Mouse (Mus musculus): ENCODE results near the gene Adam10. TPM values are rescaled to one million over a fixed set of nuclear protein-coding genes. Genes with fewer than 3 reads are reported as not detected.
A peak's percentile ranks its signal among the peaks of the same experiment; 100 is the strongest.

The Adam10 gene
- polyA plus RNA-seq, 1 experiment from 2014 or later, result 64.7 TPM

DNA sequence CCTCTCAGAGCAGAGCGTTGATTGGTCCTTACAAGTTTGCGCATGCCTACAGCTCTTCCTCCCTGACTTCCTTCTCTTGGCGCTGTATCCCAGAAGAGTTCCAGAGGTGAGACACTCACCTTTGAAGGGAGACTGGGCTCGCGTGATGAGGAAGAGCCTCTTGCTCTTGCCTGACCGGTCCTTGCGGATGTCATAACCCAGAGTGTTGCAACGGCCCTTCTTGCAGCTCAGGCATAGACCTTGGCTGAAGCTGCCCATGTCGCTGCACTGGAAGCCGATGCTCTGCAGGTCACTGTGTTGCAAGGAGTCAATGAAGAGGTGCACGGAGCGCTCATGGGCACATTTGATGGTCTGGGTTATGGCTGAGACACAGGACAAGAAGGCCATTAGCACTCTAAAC is 133.8 kb downstream of the Adam10 start:
- Histone ChIP-seq H3K4me2 (ENCODE audit: low read depth) (no peak overlapping the region), H3K27me3 (ENCODE audit: control insufficient read depth, insufficient read depth, low read length) (no peaks in the 10 kb centered on the region), H3K4me3 (ENCODE audit: low read depth, low read length) (no peak overlapping the region), H3K9me3 (ENCODE audit: control insufficient read depth, low read length) (no peaks in the 10 kb centered on the region), H3K4me1 (ENCODE audit: control insufficient read depth, insufficient read depth, low read length) (0 out of 2 replicates have a peak, but pooled peaks cover 2% of the 10 kb centered on the region), H3K9ac (ENCODE audit: low read length) (no peak overlapping the region), H3K27ac (ENCODE audit: low read depth, low read length) (no peak overlapping the region), H3K36me3 (ENCODE audit: control insufficient read depth, insufficient read depth, low read length) (no peaks in the 10 kb centered on the region)
- DNase-seq (ENCODE audit: low spot score), result no peak
- ATAC-seq (ENCODE audit: insufficient read depth, low FRiP score, low TSS enrichment), result no peak
- 94% methylated on average over 12 of the region's 12 CpGs for WGBS

DNA sequence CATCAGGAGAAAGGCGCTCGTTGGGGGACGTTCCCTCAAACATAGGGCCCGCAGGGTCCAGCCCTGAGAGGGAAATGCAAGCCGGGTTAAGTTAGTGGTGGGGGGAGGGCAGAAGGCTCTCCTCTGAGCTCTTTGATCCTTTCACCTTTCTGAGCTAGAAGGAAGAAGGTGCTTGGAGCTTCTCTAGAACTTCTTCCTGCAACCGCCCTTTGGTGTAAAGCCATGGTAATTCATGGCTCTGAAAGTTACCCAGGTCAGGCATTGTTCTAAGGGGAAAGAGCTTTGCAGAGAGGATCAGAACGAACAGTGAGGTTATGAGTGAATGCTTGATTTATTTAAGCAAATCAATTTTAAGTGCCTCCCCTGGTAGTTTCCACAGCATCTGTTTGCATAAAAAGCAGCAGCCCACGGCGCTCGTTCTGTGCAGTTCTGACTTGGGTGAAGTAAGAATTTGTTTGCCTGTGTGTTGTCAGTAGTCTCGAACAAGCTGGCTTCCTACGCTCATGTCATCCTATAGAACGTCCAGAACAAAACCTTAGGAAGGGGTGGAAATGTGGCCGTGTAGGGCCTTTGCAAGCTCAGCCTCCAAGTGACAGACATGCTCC is 138.0 kb downstream of the Adam10 start:
- no peak overlapping the region for H3K27ac ChIP-seq (ENCODE audit: low read depth, low read length)
- 64% methylated on average over 14 of the region's 14 CpGs for WGBS

DNA sequence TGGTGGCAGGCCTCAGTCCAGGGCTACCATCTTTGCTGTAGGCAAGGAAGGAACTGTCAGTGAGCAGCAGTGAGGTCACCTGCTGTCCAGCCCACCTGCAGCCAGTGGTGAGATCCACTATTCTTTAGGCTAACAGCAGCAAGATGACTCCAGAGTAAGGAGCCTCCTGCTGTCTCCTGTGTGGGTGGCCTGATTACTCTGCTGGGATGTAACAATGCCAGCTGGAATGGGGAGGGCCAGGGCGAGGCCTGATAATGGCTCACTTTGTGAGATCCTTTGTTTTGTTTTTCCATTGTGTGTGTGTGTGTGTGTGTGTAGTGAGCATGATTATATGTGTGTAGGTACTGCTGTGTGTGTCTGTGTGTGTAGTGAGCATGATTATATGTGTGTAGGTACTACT is 138.6 kb downstream of the Adam10 start:
- no peak for DNase-seq (ENCODE audit: low spot score)
- H3K4me2 ChIP-seq (ENCODE audit: low read depth), result no peak overlapping the region
- H3K27ac ChIP-seq (ENCODE audit: low read depth, low read length), result 0 out of 2 replicates have a peak overlapping the region, but pooled peaks have one; percentile 20
- H3K4me1 ChIP-seq (ENCODE audit: control insufficient read depth, insufficient read depth, low read length), result 0 out of 2 replicates have a peak, but pooled peaks cover 2% of the 10 kb centered on the region
- no peak for ATAC-seq (ENCODE audit: insufficient read depth, low FRiP score, low TSS enrichment)
- no peak overlapping the region for H3K9ac ChIP-seq (ENCODE audit: low read length)
- H3K27me3 ChIP-seq (ENCODE audit: control insufficient read depth, insufficient read depth, low read length), result no peaks in the 10 kb centered on the region
- H3K36me3 ChIP-seq (ENCODE audit: control insufficient read depth, insufficient read depth, low read length), result no peaks in the 10 kb centered on the region
- 21% methylated on average over 1 of the region's 1 CpGs for WGBS
- H3K9me3 ChIP-seq (ENCODE audit: control insufficient read depth, low read length), result no peaks in the 10 kb centered on the region
- H3K4me3 ChIP-seq (ENCODE audit: low read depth, low read length), result no peak overlapping the region

More for the DNA sequence above, 138.0 kb downstream of the Adam10 start:
- Histone ChIP-seq H3K4me1 (ENCODE audit: control insufficient read depth, insufficient read depth, low read length) (0 out of 2 replicates have a peak, but pooled peaks cover 2% of the 10 kb centered on the region), H3K36me3 (ENCODE audit: control insufficient read depth, insufficient read depth, low read length) (no peaks in the 10 kb centered on the region), H3K27me3 (ENCODE audit: control insufficient read depth, insufficient read depth, low read length) (no peaks in the 10 kb centered on the region), H3K4me2 (ENCODE audit: low read depth) (no peak overlapping the region), H3K9me3 (ENCODE audit: control insufficient read depth, low read length) (no peaks in the 10 kb centered on the region), H3K9ac (ENCODE audit: low read length) (no peak overlapping the region), H3K4me3 (ENCODE audit: low read depth, low read length) (no peak overlapping the region)
- no peak for ATAC-seq (ENCODE audit: insufficient read depth, low FRiP score, low TSS enrichment)
- DNase-seq (ENCODE audit: low spot score), result no peak

DNA sequence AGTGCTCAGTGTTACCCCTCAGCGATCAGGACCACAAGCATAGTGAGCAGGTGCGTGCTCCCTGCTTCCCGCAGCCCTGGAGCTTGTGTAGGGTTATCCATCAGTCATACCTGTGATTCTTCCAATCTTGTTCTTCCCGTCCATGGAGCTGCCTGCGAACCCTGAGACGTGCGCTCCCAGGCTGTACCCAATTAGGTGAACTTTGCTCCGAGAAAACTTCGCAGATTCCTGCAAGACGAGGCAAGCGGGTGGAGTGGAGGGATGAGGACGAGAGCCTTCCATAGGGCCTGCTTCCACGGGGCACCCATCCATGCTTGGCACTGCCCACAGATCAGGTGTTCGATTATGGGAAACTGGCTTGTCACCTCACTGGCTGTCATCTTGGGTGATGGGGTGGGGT is 139.9 kb downstream of the Adam10 start:
- ATAC-seq (ENCODE audit: insufficient read depth, low FRiP score, low TSS enrichment) (no peak), DNase-seq (ENCODE audit: low spot score) (no peak)
- Histone ChIP-seq H3K27me3 (ENCODE audit: control insufficient read depth, insufficient read depth, low read length) (no peaks in the 10 kb centered on the region), H3K9ac (ENCODE audit: low read length) (no peak overlapping the region), H3K4me3 (ENCODE audit: low read depth, low read length) (no peak overlapping the region), H3K27ac (ENCODE audit: low read depth, low read length) (no peak overlapping the region), H3K4me1 (ENCODE audit: control insufficient read depth, insufficient read depth, low read length) (0 out of 2 replicates have a peak, but pooled peaks cover 2% of the 10 kb centered on the region), H3K36me3 (ENCODE audit: control insufficient read depth, insufficient read depth, low read length) (no peaks in the 10 kb centered on the region), H3K4me2 (ENCODE audit: low read depth) (no peak overlapping the region), H3K9me3 (ENCODE audit: control insufficient read depth, low read length) (no peaks in the 10 kb centered on the region)
- WGBS, result 88% methylated on average over 14 of the region's 14 CpGs

DNA sequence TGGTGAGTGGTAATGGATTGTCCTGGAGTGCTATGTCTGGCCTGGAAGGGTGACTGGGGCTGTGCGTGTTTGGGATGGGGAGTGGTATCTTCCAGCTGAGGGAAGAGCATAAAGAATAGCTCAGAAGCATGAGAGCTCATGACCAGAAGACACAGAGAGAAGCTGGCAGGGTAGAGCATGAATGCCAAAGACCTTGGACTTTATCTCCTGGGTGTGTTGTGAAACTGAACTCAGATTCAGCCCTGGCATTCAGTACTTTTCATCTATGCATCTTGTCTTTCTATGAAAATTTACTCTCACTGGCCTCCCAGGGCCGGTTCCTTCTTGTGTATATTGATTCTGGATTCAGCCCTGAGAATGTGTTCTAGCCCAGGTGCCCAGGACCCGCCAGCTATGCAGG is 145.3 kb downstream of the Adam10 start:
- no peak overlapping the region for H3K4me2 ChIP-seq (ENCODE audit: low read depth)
- 82% methylated on average over 3 of the region's 3 CpGs for WGBS
- no peak overlapping the region for H3K4me3 ChIP-seq (ENCODE audit: low read depth, low read length)
- no peaks in the 10 kb centered on the region for H3K36me3 ChIP-seq (ENCODE audit: control insufficient read depth, insufficient read depth, low read length)
- no peaks in the 10 kb centered on the region for H3K4me1 ChIP-seq (ENCODE audit: control insufficient read depth, insufficient read depth, low read length)
- no peaks in the 10 kb centered on the region for H3K27me3 ChIP-seq (ENCODE audit: control insufficient read depth, insufficient read depth, low read length)
- DNase-seq (ENCODE audit: low spot score), result no peak
- H3K27ac ChIP-seq (ENCODE audit: low read depth, low read length), result no peak overlapping the region
- no peaks in the 10 kb centered on the region for H3K9me3 ChIP-seq (ENCODE audit: control insufficient read depth, low read length)
- no peak for ATAC-seq (ENCODE audit: insufficient read depth, low FRiP score, low TSS enrichment)
- H3K9ac ChIP-seq (ENCODE audit: low read length), result no peak overlapping the region

DNA sequence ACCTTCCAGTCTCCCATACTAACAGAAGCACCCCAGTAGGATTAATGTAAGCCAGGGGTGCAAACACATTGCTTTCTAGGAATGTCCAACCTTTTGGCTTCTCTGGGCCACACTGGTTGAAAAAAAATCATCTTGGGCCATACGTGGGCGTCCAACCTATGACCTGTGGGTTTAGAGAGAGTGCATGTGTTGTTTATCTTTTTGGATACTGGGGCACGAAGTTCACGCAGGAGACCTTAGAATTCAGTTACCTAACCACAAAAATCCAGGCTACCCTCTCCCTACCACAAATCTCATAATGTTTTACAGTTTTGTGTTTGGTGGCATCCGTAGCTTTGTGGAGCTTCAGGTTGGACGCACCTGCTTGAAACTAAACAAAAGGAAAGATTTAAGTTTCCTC is 149.1 kb downstream of the Adam10 start:
- DNase-seq (ENCODE audit: low spot score), result no peak
- Histone ChIP-seq H3K27me3 (ENCODE audit: control insufficient read depth, insufficient read depth, low read length) (no peaks in the 10 kb centered on the region), H3K4me3 (ENCODE audit: low read depth, low read length) (no peak overlapping the region), H3K9ac (ENCODE audit: low read length) (no peak overlapping the region), H3K27ac (ENCODE audit: low read depth, low read length) (no peak overlapping the region), H3K9me3 (ENCODE audit: control insufficient read depth, low read length) (no peaks in the 10 kb centered on the region), H3K4me1 (ENCODE audit: control insufficient read depth, insufficient read depth, low read length) (no peaks in the 10 kb centered on the region), H3K36me3 (ENCODE audit: control insufficient read depth, insufficient read depth, low read length) (no peaks in the 10 kb centered on the region), H3K4me2 (ENCODE audit: low read depth) (no peak overlapping the region)
- no peak for ATAC-seq (ENCODE audit: insufficient read depth, low FRiP score, low TSS enrichment)
- 94% methylated on average over 6 of the region's 6 CpGs for WGBS

Small RNA genes within 50 kb of the gene (microRNA-seq; reads per million reads assigned to microRNA genes)
- not detected for gene Gm25149

Other genes with a start within 250 kb of the Adam10 start
- 44.5 and 46.2 TPM in 2 replicates for gene Rnf111, start 175.3 kb upstream of the Adam10 start, polyA plus RNA-seq (2014; fragmentation: Nextera tagmentation; extraction: Ambion mirVana)
- 63.3 and 70.7 TPM in 2 replicates for gene Sltm, start 136.2 kb upstream of the Adam10 start, polyA plus RNA-seq (2014; fragmentation: Nextera tagmentation; extraction: Ambion mirVana)
- 0.37 and 0.51 TPM in 2 replicates for gene Gm10642, start 22.7 kb upstream of the Adam10 start, polyA plus RNA-seq (2014; fragmentation: Nextera tagmentation; extraction: Ambion mirVana)
- gene Mindy2, start 21.8 kb upstream of the Adam10 start, polyA plus RNA-seq (2014; fragmentation: Nextera tagmentation; extraction: Ambion mirVana), result 11.1 and 12.0 TPM in 2 replicates